Mouse (Mus musculus): ENCODE results near the gene Gm3409. TPM values are rescaled to one million over a fixed set of nuclear protein-coding genes. Genes with fewer than 3 reads are reported as not detected.
A peak's percentile ranks its signal among the peaks of the same experiment; 100 is the strongest.
"Not testable (repeated sequence)": the region's sequence is repeated elsewhere in the genome, so short reads cannot be mapped to it uniquely, and the experiment has no call there.

The Gm3409 gene
- not detected in 2 replicates for polyA plus RNA-seq (2015; fragmentation: Nextera tagmentation; extraction: Ambion mirVana)

DNA sequence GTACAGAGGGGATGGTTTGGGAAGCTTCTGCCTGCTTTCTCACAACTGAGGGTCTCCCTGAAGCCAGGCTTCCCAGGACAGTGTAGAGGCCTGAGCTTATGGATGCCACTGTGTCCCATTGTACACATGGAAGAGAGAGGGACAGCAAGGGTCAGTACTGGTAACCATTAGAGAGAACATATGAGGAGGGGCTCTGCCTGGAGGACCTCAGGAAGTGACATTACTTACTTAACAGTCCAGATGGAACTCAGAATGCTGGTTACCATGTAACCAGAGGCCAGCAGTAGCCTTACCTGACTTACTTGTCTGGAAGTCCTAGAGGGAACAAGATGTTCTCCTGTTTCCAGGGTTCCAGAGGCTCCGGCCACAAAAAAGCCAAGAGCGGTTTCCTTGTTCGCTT, at the start of gene Gm3409:
TSS of gene Gm3409 (plus strand) at position 301 of the 400 bp plus-strand sequence.
- H3K4me3 ChIP-seq (ENCODE audit: low read depth, low read length); H3K9me3 ChIP-seq (ENCODE audit: low read length); H3K4me2 ChIP-seq (replicated peaks; ENCODE audit: low read depth, low read length); H3K9ac ChIP-seq (replicated peaks; ENCODE audit: low read depth); ATAC-seq; H3K36me3 ChIP-seq (ENCODE audit: insufficient read depth, low read length); H3K4me1 ChIP-seq (ENCODE audit: insufficient read depth, low read depth, low read length); H3K27me3 ChIP-seq (replicated peaks; ENCODE audit: insufficient read depth, low read length); H3K27ac ChIP-seq (ENCODE audit: low read length); DNase-seq (ENCODE audit: low spot score): not testable (repeated sequence)
- WGBS: 88% methylated on average over 2 of the region's 3 CpGs

DNA sequence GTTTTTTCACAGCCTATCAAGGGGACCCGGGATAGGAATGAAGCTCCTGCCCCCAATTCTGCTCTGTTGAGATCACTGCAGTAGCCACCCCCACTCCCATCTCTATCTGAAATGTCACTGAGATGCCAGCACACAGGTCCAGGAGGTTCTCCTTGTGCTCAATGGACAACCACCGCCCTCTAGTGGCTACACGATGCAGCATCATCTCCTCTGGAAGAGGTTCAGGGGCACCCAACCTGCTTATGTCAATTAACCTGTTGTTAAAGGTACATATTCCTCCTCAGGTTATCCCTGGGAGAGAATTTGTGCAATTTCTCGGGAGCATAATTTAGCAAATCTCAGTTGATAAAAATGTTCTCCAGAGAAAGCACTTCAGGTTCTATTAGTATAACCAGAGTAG, 48.5 kb upstream of the Gm3409 start:
- not testable (repeated sequence) for H3K9ac ChIP-seq (replicated peaks; ENCODE audit: low read depth); H3K9me3 ChIP-seq (ENCODE audit: low read length); H3K27me3 ChIP-seq (replicated peaks; ENCODE audit: insufficient read depth, low read length); H3K4me2 ChIP-seq (replicated peaks; ENCODE audit: low read depth, low read length); DNase-seq (ENCODE audit: low spot score); H3K4me3 ChIP-seq (ENCODE audit: low read depth, low read length); H3K27ac ChIP-seq (ENCODE audit: low read length); H3K36me3 ChIP-seq (ENCODE audit: insufficient read depth, low read length); H3K4me1 ChIP-seq (ENCODE audit: insufficient read depth, low read depth, low read length); ATAC-seq
- peak; percentile 49 for TF ChIP-seq CTCF (IDR thresholded peaks at IDR 0.05)
- 6% methylated on average over 3 of the region's 4 CpGs for WGBS

DNA sequence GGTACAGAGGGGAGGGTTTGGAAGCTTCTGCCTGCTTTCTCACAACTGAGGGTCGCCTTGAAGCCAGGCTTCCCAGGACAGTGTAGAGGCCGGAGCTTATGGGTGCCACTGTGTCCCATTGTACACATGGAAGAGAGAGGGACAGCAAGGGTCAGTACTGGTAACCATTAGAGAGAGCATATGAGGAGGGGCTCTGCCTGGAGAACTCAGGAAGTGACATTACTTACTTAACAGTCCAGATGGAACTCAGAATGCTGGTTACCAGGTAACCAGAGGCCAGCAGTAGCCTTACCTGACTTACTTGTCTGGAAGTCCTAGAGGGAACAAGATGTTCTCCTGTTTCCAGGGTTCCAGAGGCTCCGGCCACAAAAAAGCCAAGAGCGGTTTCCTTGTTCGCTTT, 46.4 kb upstream of the Gm3409 start, which contains the start of gene Gm6370:
TSS of gene Gm6370 (plus strand) at position 301 of the 400 bp plus-strand sequence.
- H3K4me1 ChIP-seq (ENCODE audit: insufficient read depth, low read depth, low read length); H3K9me3 ChIP-seq (ENCODE audit: low read length); H3K9ac ChIP-seq (replicated peaks; ENCODE audit: low read depth); ATAC-seq; H3K27ac ChIP-seq (ENCODE audit: low read length); H3K4me3 ChIP-seq (ENCODE audit: low read depth, low read length); H3K4me2 ChIP-seq (replicated peaks; ENCODE audit: low read depth, low read length); DNase-seq (ENCODE audit: low spot score); H3K36me3 ChIP-seq (ENCODE audit: insufficient read depth, low read length); H3K27me3 ChIP-seq (replicated peaks; ENCODE audit: insufficient read depth, low read length): not testable (repeated sequence)
- no CpG with 5 or more reads among the region's 5 CpGs for WGBS

DNA sequence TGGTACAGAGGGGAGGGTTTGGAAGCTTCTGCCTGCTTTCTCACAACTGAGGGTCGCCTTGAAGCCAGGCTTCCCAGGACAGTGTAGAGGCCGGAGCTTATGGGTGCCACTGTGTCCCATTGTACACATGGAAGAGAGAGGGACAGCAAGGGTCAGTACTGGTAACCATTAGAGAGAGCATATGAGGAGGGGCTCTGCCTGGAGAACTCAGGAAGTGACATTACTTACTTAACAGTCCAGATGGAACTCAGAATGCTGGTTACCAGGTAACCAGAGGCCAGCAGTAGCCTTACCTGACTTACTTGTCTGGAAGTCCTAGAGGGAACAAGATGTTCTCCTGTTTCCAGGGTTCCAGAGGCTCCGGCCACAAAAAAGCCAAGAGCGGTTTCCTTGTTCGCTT, 35.3 kb upstream of the Gm3409 start, which contains the start of gene 4930449I24Rik:
TSS of gene 4930449I24Rik (plus strand) at position 301 of the 400 bp plus-strand sequence.
- not testable (repeated sequence) for H3K4me1 ChIP-seq (ENCODE audit: insufficient read depth, low read depth, low read length); H3K9ac ChIP-seq (replicated peaks; ENCODE audit: low read depth); H3K9me3 ChIP-seq (ENCODE audit: low read length); H3K27me3 ChIP-seq (replicated peaks; ENCODE audit: insufficient read depth, low read length); DNase-seq (ENCODE audit: low spot score); ATAC-seq; H3K4me3 ChIP-seq (ENCODE audit: low read depth, low read length); H3K27ac ChIP-seq (ENCODE audit: low read length); H3K4me2 ChIP-seq (replicated peaks; ENCODE audit: low read depth, low read length); H3K36me3 ChIP-seq (ENCODE audit: insufficient read depth, low read length)
- no CpG with 5 or more reads among the region's 5 CpGs for WGBS

DNA sequence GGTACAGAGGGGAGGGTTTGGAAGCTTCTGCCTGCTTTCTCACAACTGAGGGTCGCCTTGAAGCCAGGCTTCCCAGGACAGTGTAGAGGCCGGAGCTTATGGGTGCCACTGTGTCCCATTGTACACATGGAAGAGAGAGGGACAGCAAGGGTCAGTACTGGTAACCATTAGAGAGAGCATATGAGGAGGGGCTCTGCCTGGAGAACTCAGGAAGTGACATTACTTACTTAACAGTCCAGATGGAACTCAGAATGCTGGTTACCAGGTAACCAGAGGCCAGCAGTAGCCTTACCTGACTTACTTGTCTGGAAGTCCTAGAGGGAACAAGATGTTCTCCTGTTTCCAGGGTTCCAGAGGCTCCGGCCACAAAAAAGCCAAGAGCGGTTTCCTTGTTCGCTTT, 23.6 kb upstream of the Gm3409 start, which contains the start of gene Gm3402:
TSS of gene Gm3402 (plus strand) at position 301 of the 400 bp plus-strand sequence.
- not testable (repeated sequence) for DNase-seq (ENCODE audit: low spot score); H3K27me3 ChIP-seq (replicated peaks; ENCODE audit: insufficient read depth, low read length); ATAC-seq; H3K4me2 ChIP-seq (replicated peaks; ENCODE audit: low read depth, low read length); H3K36me3 ChIP-seq (ENCODE audit: insufficient read depth, low read length); H3K9me3 ChIP-seq (ENCODE audit: low read length); H3K4me3 ChIP-seq (ENCODE audit: low read depth, low read length); H3K27ac ChIP-seq (ENCODE audit: low read length); H3K4me1 ChIP-seq (ENCODE audit: insufficient read depth, low read depth, low read length); H3K9ac ChIP-seq (replicated peaks; ENCODE audit: low read depth)
- no CpG with 5 or more reads among the region's 5 CpGs for WGBS

DNA sequence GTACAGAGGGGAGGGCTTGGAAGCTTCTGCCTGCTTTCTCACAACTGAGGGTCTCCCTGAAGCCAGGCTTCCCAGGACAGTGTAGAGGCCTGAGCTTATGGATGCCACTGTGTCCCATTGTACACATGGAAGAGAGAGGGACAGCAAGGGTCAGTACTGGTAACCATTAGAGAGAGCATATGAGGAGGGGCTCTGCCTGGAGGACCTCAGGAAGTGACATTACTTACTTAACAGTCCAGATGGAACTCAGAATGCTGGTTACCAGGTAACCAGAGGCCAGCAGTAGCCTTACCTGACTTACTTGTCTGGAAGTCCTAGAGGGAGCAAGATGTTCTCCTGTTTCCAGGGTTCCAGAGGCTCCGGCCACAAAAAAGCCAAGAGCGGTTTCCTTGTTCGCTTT, 11.9 kb upstream of the Gm3409 start, which contains the start of gene Gm3404:
TSS of gene Gm3404 (plus strand) at position 301 of the 400 bp plus-strand sequence.
- not testable (repeated sequence) for H3K27ac ChIP-seq (ENCODE audit: low read length); H3K36me3 ChIP-seq (ENCODE audit: insufficient read depth, low read length); DNase-seq (ENCODE audit: low spot score); H3K4me3 ChIP-seq (ENCODE audit: low read depth, low read length); H3K9me3 ChIP-seq (ENCODE audit: low read length); H3K9ac ChIP-seq (replicated peaks; ENCODE audit: low read depth); H3K4me1 ChIP-seq (ENCODE audit: insufficient read depth, low read depth, low read length); H3K27me3 ChIP-seq (replicated peaks; ENCODE audit: insufficient read depth, low read length); H3K4me2 ChIP-seq (replicated peaks; ENCODE audit: low read depth, low read length); ATAC-seq
- WGBS: 83% methylated on average over 1 of the region's 3 CpGs

DNA sequence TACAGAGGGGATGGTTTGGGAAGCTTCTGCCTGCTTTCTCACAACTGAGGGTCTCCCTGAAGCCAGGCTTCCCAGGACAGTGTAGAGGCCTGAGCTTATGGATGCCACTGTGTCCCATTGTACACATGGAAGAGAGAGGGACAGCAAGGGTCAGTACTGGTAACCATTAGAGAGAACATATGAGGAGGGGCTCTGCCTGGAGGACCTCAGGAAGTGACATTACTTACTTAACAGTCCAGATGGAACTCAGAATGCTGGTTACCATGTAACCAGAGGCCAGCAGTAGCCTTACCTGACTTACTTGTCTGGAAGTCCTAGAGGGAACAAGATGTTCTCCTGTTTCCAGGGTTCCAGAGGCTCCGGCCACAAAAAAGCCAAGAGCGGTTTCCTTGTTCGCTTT, 18.4 kb downstream of the Gm3409 start, which contains the start of gene Gm3415:
TSS of gene Gm3415 (plus strand) at position 301 of the 400 bp plus-strand sequence.
- H3K9me3 ChIP-seq (ENCODE audit: low read length); ATAC-seq; H3K27ac ChIP-seq (ENCODE audit: low read length); H3K4me2 ChIP-seq (replicated peaks; ENCODE audit: low read depth, low read length); H3K9ac ChIP-seq (replicated peaks; ENCODE audit: low read depth); H3K4me1 ChIP-seq (ENCODE audit: insufficient read depth, low read depth, low read length); DNase-seq (ENCODE audit: low spot score); H3K4me3 ChIP-seq (ENCODE audit: low read depth, low read length); H3K36me3 ChIP-seq (ENCODE audit: insufficient read depth, low read length); H3K27me3 ChIP-seq (replicated peaks; ENCODE audit: insufficient read depth, low read length): not testable (repeated sequence)
- WGBS: no CpG with 5 or more reads among the region's 3 CpGs
